Mouse (Mus musculus): Measurements from ENCODE around the gene Gnai1. TPM values are rescaled to one million over a fixed set of nuclear protein-coding genes. Genes with fewer than 3 reads are reported as not detected.

The Gnai1 gene
- total RNA-seq, 2 experiments from 2014 or later: not detected

DNA sequence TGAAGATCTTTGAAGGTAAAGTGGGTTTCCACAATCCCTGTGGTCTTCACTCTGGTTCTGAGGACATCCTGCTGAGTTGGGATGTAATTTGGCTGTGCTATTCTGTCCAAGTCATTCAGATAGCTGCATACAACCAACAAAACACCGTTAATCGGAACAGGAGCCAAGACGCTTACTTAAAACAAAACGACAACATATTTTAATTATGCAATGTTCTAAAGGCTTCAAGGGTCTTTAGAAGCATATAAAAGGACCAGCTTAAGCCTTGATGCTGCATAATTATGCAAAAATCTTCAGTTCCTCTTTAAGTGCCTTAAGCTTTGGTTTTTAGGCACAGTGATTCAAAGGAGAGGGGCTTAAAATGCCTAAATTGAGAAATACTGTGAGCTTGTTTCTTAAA is 70.6 kb downstream of the Gnai1 start:
- no peak for ATAC-seq (replicated peaks; ENCODE audit: poor library complexity, severe bottlenecking)

DNA sequence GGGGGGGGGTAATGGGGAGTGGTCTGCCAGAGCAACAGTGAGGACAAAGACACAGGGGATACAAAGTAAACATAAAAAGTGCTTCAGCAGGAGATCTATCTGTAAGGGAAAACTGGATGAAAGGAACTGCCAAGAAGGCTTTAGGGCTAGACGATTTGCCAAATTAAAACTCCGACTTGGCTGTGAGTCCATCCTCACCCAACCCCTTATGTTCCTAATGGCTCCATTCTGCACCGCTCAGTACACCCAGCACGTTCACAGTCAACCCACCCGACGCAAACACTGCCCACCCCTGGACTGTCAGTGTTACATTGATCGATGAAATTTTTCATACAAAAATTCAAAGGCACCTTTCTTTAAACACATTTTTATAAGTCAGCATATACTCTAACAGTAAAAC is 71.5 kb downstream of the Gnai1 start:
- ATAC-seq (replicated peaks; ENCODE audit: poor library complexity, severe bottlenecking): no peak

GRCm38 (mm10) chr5:18288079-18288478 is 72.1 kb downstream of the Gnai1 start:
- ATAC-seq (replicated peaks; ENCODE audit: poor library complexity, severe bottlenecking): no peak

- no peak for ATAC-seq (replicated peaks; ENCODE audit: poor library complexity, severe bottlenecking)
Observed at GRCm38 (mm10) chr5:18282095-18282494, 78.1 kb downstream of the Gnai1 start.

DNA sequence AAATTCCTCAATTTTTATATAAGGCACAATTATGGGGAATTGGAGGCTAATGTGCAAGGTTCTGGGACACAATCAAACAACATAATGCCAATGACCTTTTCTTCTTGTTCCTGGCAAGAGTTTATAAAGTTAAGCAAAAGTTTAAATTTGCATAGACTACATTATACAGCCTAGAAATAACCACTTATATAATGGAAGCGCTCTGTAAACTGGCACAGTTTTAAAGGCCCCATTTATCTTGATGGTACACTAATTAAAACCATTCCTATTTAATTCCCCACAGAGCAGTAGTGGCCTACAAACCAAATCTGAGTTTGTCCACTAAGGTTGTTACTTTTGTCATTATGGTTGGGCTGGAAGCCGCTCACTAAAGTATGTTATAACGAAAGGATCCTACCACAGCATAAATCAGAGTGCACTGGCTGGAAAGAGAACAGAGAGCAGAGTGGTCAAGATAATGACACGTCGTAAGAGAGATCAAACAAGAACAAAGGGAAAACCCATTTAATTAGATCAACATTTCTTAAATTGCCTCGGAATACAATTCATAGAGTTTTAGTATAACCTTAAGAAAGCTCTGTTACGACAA is 85.7 kb downstream of the Gnai1 start:
- ATAC-seq (replicated peaks; ENCODE audit: poor library complexity, severe bottlenecking): no peak

DNA sequence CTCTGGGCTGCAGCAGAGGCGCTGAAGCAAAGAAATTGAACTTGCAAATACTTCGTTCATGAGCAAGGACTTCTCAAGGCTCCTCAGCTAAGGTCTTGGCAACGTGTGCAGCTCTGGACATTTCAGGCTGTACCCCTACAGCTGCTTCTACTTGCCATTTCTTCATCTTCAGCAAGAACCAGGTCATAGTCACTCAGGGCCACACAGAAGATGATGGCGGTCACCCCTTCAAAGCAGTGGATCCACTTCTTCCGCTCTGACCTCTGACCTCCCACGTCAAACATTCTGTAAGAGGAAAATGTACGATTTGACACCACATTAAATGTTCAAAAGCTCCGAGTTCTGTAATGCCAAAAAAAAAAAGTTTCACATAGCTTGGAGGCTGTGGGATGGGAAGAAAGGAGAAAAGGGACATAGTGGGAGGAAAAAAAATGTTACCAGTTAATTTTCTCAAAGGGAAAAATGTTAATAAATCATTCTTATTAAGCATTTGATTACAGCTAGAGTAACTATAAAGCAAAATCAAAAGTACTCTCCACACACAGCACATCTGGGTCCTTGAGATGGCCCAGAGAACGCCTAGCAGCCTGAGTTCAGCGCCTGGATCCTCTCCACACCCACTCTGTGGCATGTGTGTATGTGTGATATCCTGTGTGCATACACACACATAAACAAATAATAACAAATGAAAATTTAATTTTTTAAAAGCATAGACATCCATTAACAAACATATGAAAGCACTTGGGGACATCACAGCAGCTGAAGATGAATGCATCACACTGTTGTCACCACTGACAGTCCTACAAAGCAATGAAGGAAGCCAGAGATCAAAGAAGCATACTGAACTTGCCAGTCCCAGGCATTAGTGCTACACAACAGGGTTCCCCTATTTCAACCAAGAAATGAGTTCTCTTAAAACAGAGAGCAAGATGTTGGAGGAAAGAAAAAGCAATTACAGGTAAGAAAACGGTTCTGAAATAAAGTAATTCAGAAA is 86.6 kb downstream of the Gnai1 start:
- no peak for ATAC-seq (replicated peaks; ENCODE audit: poor library complexity, severe bottlenecking)

DNA sequence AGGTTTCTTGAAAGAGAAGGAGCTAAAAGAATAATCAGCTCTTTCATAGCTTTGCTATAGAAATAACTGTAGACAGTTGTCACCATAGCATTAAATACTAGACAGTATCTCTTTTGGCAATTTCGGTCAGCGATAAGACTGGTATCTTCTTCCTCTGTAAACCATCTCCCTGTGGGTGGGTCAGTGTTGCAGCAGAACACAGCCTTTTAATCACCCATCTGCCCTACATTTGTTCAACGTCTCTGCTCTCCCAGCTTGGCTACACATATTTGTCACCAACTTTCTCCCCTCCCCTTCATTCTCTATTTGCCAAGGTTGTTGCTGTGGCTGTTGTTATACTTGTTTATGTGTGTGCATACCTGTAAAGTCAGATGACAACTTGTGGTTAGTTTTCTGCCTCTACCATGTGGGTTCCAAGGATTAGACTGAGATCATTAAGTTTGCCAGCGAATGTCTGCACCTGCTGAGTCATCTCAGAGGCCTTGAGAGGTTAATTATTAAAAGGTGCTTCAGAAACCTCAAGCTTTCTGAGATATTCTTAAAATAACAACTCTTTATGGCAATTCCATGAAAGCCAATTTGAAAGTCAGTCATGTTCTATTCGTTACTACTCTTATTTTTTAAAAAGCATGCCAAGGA is 109.7 kb downstream of the Gnai1 start:
- no peak for ATAC-seq (replicated peaks; ENCODE audit: poor library complexity, severe bottlenecking)

GRCm38 (mm10) chr5:18249132-18249531 is 111.0 kb downstream of the Gnai1 start:
- ATAC-seq (replicated peaks; ENCODE audit: poor library complexity, severe bottlenecking): no peak

DNA sequence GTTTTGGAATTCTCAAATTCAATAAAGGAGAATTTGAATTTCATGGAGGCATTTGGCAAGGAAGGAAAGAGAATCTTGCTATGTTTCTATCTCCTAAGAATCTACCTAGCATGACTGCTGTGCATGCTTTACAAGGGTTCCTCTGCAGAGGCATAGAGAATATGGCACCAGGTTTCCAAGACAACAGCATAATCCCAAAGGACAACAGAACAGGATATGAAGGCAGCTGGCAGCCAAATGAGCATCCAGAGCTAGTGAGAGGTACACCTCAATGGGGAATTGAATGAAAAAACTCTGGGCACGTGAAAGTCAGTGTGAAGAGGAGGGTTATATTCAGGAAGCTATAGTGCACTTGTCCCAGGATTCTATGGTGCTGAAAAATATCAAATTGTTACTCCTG is 130.8 kb downstream of the Gnai1 start:
- ATAC-seq (replicated peaks; ENCODE audit: poor library complexity, severe bottlenecking): no peak

DNA sequence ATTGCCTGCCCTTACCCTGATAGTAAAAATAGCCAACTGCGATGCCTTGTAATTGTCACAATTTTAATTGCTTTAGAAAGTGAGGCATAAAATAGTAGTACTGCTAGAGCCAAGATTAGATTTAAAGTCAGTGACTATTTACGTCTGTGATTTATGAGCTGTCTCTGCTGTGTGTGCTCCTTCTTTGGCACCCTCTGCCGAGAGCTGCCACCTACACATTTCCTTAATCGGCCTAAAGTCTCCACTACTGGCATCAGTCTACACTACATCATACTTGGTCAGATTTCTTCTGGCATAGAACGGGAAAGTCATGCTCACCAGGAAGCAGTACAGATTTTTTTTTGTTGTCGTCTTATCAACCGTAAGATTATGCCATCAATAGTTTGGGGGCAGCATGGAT is 131.3 kb downstream of the Gnai1 start:
- no peak for ATAC-seq (replicated peaks; ENCODE audit: poor library complexity, severe bottlenecking)

DNA sequence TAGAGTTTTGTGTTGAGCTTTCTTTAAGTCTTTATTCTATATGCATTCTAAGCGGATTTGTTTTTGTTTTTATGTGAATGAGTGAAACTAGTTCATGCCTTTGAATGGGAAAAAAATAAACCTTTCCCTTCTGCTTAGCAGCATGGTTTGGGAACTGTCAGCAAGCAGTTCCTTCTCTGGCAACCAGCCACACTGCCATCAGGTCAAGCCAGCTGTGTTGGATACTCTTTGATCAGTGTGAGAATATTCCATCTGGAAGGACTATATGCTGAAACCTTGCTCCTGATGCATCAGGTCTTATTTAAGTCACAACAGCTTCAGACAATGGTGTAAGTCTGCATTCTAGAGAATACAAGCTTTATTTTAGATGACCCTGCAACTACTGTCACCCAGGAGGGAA is 139.3 kb downstream of the Gnai1 start:
- ATAC-seq (replicated peaks; ENCODE audit: poor library complexity, severe bottlenecking): no peak

DNA sequence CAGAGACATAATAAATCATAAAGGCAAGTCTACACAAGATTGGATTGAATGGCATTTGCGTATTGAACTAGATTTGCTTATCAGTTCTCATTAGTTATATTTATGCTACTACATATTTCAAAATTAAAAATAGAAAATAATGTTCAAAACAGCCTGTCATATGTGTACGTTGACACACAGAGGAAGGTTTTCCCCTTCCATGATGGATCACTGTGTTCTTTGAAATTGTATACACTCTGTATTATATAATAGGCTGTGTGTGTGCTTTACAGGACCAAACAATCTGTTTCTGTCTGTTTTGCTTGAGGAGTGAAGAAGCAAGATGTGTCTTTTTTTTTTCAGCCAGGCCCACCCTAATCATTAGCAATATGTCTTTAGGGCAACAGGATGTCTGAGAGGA is 141.9 kb downstream of the Gnai1 start:
- ATAC-seq (replicated peaks; ENCODE audit: poor library complexity, severe bottlenecking): no peak

GRCm38 (mm10) chr5:18217856-18218255 is 142.3 kb downstream of the Gnai1 start:
- ATAC-seq (replicated peaks; ENCODE audit: poor library complexity, severe bottlenecking): no peak

Measured in granulocyte monocyte progenitor cell, adult 5-6 weeks (primary cell).